In the genomic region with DNA sequence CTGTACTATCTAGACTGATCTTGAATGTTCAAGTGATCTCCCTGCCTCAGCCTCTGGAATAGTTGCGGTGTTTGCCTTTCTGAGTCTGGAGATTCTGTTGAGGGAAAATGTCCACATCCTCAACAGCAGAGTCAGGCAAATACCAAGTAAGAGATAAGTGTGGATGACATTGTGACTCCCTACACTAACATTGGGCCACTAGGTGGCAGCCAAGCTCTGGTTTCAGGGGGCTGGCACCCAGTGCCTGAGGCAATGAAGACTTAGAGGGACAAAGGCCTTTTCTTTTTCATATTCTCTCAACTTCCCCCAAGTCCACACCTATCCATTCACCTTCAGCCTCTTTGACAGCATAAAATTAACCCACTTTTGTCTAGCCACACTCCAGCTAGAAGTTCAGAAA, we compare ENCODE assay signal across 9 mouse cellular contexts. TPM values are rescaled to one million over a fixed set of nuclear protein-coding genes. Genes with fewer than 3 reads are reported as not detected.
DNase-seq lines count a peak whose midpoint lies in the region; ATAC-seq and TF ChIP-seq lines count a peak whose summit lies in the region.
"Had no signal": no experiment of that assay in that cellular context is flagged by ENCODE, and none has a peak within 500 bp of the region (broad histone marks: within the 10 kb centered on the region; RNA-seq: fewer than 3 reads in every experiment).

No protein-coding gene starts in this region.

- peak; percentile 95 for TF ChIP-seq CTCF in kidney, postnatal 0 days (IDR thresholded peaks at IDR 0.05; ENCODE audit: low read depth)

- ATAC-seq in embryonic facial prominence, embryonic 15.5 days (ENCODE audit: insufficient number of reproducible peaks, low FRiP score, low TSS enrichment, low read depth): peak; percentile 65; the same call in 1 of the 2 replicates
- peak; percentile 66; the same call in 1 of the 2 replicates for ATAC-seq in heart, embryonic 12.5 days (ENCODE audit: insufficient number of reproducible peaks, low FRiP score)
- peak; percentile 62; the same call in 1 of the 2 replicates for ATAC-seq in kidney, postnatal 0 days (replicated peaks; ENCODE audit: low FRiP score, low read depth)
- peak; percentile 66; the same call in 1 of the 2 replicates for ATAC-seq in liver, embryonic 12.5 days
- ATAC-seq in neural tube, embryonic 12.5 days (ENCODE audit: low FRiP score, low read depth): 0 out of 2 replicates have a peak, but pooled peaks have one; percentile 56
- ATAC-seq in stomach, embryonic 16.5 days (ENCODE audit: insufficient read depth, low FRiP score): peak; percentile 75; the same call in 1 of the 2 replicates

- no peak overlapping the region for H3K4me2 ChIP-seq in embryonic facial prominence, embryonic 15.5 days (replicated peaks)
- H3K4me2 ChIP-seq in heart, embryonic 12.5 days: no peak overlapping the region
- no peak overlapping the region for H3K4me2 ChIP-seq in kidney, postnatal 0 days (ENCODE audit: low read length)
- H3K4me2 ChIP-seq in liver, embryonic 12.5 days: no peak overlapping the region
- no peak overlapping the region for H3K4me2 ChIP-seq in neural tube, embryonic 12.5 days (replicated peaks)
- no peak overlapping the region for H3K4me2 ChIP-seq in stomach, embryonic 16.5 days (ENCODE audit: low read depth, low read length)

- no peaks in the 10 kb centered on the region for H3K4me1 ChIP-seq in embryonic facial prominence, embryonic 15.5 days
- H3K4me1 ChIP-seq in heart, embryonic 12.5 days (replicated peaks): peaks cover 4% of the 10 kb centered on the region; the same call in 1 of the 2 replicates
- no peaks in the 10 kb centered on the region for H3K4me1 ChIP-seq in kidney, postnatal 0 days (replicated peaks; ENCODE audit: insufficient read depth, low read length)
- no peaks in the 10 kb centered on the region for H3K4me1 ChIP-seq in liver, embryonic 12.5 days
- H3K4me1 ChIP-seq in neural tube, embryonic 12.5 days: no peaks in the 10 kb centered on the region
- no peaks in the 10 kb centered on the region for H3K4me1 ChIP-seq in stomach, embryonic 16.5 days (ENCODE audit: control insufficient read depth, insufficient read depth, low read length)

- H3K9ac ChIP-seq in embryonic facial prominence, embryonic 15.5 days: no peak overlapping the region
- H3K9ac ChIP-seq in heart, embryonic 12.5 days: no peak overlapping the region
- H3K9ac ChIP-seq in kidney, postnatal 0 days (ENCODE audit: low read depth, low read length): no peak overlapping the region
- no peak overlapping the region for H3K9ac ChIP-seq in liver, embryonic 12.5 days
- no peak overlapping the region for H3K9ac ChIP-seq in neural tube, embryonic 12.5 days
- no peak overlapping the region for H3K9ac ChIP-seq in stomach, embryonic 16.5 days (ENCODE audit: low read length)

- no peaks in the 10 kb centered on the region for H3K36me3 ChIP-seq in embryonic facial prominence, embryonic 15.5 days
- no peaks in the 10 kb centered on the region for H3K36me3 ChIP-seq in heart, embryonic 12.5 days
- H3K36me3 ChIP-seq in kidney, postnatal 0 days (ENCODE audit: insufficient read depth, low read length): no peaks in the 10 kb centered on the region
- H3K36me3 ChIP-seq in liver, embryonic 12.5 days: no peaks in the 10 kb centered on the region
- H3K36me3 ChIP-seq in neural tube, embryonic 12.5 days: no peaks in the 10 kb centered on the region
- H3K36me3 ChIP-seq in stomach, embryonic 16.5 days (ENCODE audit: control insufficient read depth, insufficient read depth, low read length): no peaks in the 10 kb centered on the region

- DNase-seq in CD4-positive, CD25-positive, alpha-beta regulatory T cell, adult 2 months (ENCODE audit: low read depth, low spot score): peak; percentile 82
- DNase-seq in adrenal gland, postnatal 4 days (ENCODE audit: low spot score in 2 of 2): peak; percentile 48 to 78
- DNase-seq in kidney, postnatal 0 days (ENCODE audit: low spot score): peak; percentile 90

- H3K9me3 ChIP-seq in embryonic facial prominence, embryonic 15.5 days (replicated peaks): no peaks in the 10 kb centered on the region
- H3K9me3 ChIP-seq in heart, embryonic 12.5 days (replicated peaks): no peaks in the 10 kb centered on the region; the same call in 1 of the 2 replicates
- H3K9me3 ChIP-seq in kidney, postnatal 0 days (replicated peaks; ENCODE audit: low read length): no peaks in the 10 kb centered on the region
- H3K9me3 ChIP-seq in liver, embryonic 12.5 days (replicated peaks): no peaks in the 10 kb centered on the region
- H3K9me3 ChIP-seq in neural tube, embryonic 12.5 days: no peaks in the 10 kb centered on the region
- H3K9me3 ChIP-seq in stomach, embryonic 16.5 days (replicated peaks; ENCODE audit: control insufficient read depth, low read length): no peaks in the 10 kb centered on the region

- H3K27me3 ChIP-seq in embryonic facial prominence, embryonic 15.5 days: no peaks in the 10 kb centered on the region
- 0 out of 2 replicates have a peak, but pooled peaks cover 6% of the 10 kb centered on the region for H3K27me3 ChIP-seq in heart, embryonic 12.5 days (replicated peaks)
- H3K27me3 ChIP-seq in kidney, postnatal 0 days (ENCODE audit: insufficient read depth, low read length): no peaks in the 10 kb centered on the region
- no peaks in the 10 kb centered on the region for H3K27me3 ChIP-seq in liver, embryonic 12.5 days (replicated peaks)
- H3K27me3 ChIP-seq in neural tube, embryonic 12.5 days (replicated peaks): no peaks in the 10 kb centered on the region
- H3K27me3 ChIP-seq in stomach, embryonic 16.5 days (ENCODE audit: control insufficient read depth, insufficient read depth, low read length): no peaks in the 10 kb centered on the region

- no peak overlapping the region for H3K4me3 ChIP-seq in embryonic facial prominence, embryonic 15.5 days (replicated peaks)
- no peak overlapping the region for H3K4me3 ChIP-seq in heart, embryonic 12.5 days
- no peak overlapping the region for H3K4me3 ChIP-seq in kidney, postnatal 0 days (replicated peaks; ENCODE audit: low read depth, low read length)
- no peak overlapping the region for H3K4me3 ChIP-seq in liver, embryonic 12.5 days
- no peak overlapping the region for H3K4me3 ChIP-seq in neural tube, embryonic 12.5 days
- no peak overlapping the region for H3K4me3 ChIP-seq in stomach, embryonic 16.5 days (replicated peaks; ENCODE audit: low read length)
- H3K4me3 ChIP-seq: erythroblast, embryonic 14.5 days had no signal

- no peak overlapping the region for H3K27ac ChIP-seq in embryonic facial prominence, embryonic 15.5 days (replicated peaks)
- no peak overlapping the region for H3K27ac ChIP-seq in heart, embryonic 12.5 days (ENCODE audit: poor library complexity, severe bottlenecking)
- H3K27ac ChIP-seq in kidney, postnatal 0 days: no peak overlapping the region
- no peak overlapping the region for H3K27ac ChIP-seq in liver, embryonic 12.5 days
- no peak overlapping the region for H3K27ac ChIP-seq in neural tube, embryonic 12.5 days
- H3K27ac ChIP-seq in stomach, embryonic 16.5 days (ENCODE audit: low read length): no peak overlapping the region

- WGBS in embryonic facial prominence, embryonic 15.5 days: 36% methylated on average over 1 of the region's 1 CpGs
- WGBS in heart, embryonic 12.5 days: 15% methylated on average over 1 of the region's 1 CpGs
- WGBS in kidney, postnatal 0 days: 38% methylated on average over 1 of the region's 1 CpGs
- WGBS in liver, embryonic 12.5 days (ENCODE audit: insufficient replicate concordance): 9% methylated on average over 1 of the region's 1 CpGs
- 33% methylated on average over 1 of the region's 1 CpGs for WGBS in neural tube, embryonic 12.5 days
- WGBS in stomach, embryonic 16.5 days: 32% methylated on average over 1 of the region's 1 CpGs

RNA-seq across cellular contexts. Expression of a gene that starts 15.6 kb away (rescaled TPM):
- under 1 TPM; 0.20 to 0.22 TPM for total RNA-seq in adrenal gland, postnatal 4 days (2021)
- polyA plus RNA-seq in embryonic facial prominence, embryonic 15.5 days (2015; fragmentation: Nextera tagmentation; extraction: Ambion mirVana): 1.1 and 1.5 TPM in 2 replicates
- polyA plus RNA-seq in heart, embryonic 12.5 days (2016; fragmentation: Nextera tagmentation; extraction: Ambion mirVana): 0.26 and 0.30 TPM in 2 replicates
- 0.25 and 0.32 TPM in 2 replicates for polyA plus RNA-seq in kidney, postnatal 0 days (2015; fragmentation: Nextera tagmentation; extraction: Ambion mirVana)
- 0.06 and 0.24 TPM in 2 replicates for polyA plus RNA-seq in liver, embryonic 12.5 days (2016; fragmentation: Nextera tagmentation; extraction: Ambion mirVana)
- polyA plus RNA-seq in neural tube, embryonic 12.5 days (2016; fragmentation: Nextera tagmentation; extraction: Ambion mirVana): 1.0 and 1.3 TPM in 2 replicates
- polyA plus RNA-seq in stomach, embryonic 16.5 days (2015; fragmentation: Nextera tagmentation; extraction: Ambion mirVana): 1.8 and 4.5 TPM in 2 replicates
- polyA plus RNA-seq: erythroblast, embryonic 14.5 days had no signal

RNA-seq across cellular contexts. Expression of a gene that starts 20.3 kb away (rescaled TPM):
- total RNA-seq in adrenal gland, postnatal 4 days (2021): 10 to 100 TPM; 33.7 to 35.6 TPM
- polyA plus RNA-seq in embryonic facial prominence, embryonic 15.5 days (2015; fragmentation: Nextera tagmentation; extraction: Ambion mirVana): 35.6 and 37.6 TPM in 2 replicates
- polyA plus RNA-seq in heart, embryonic 12.5 days (2016; fragmentation: Nextera tagmentation; extraction: Ambion mirVana): 26.3 and 26.5 TPM in 2 replicates
- 37.8 and 39.1 TPM in 2 replicates for polyA plus RNA-seq in kidney, postnatal 0 days (2015; fragmentation: Nextera tagmentation; extraction: Ambion mirVana)
- 9.4 and 9.6 TPM in 2 replicates for polyA plus RNA-seq in liver, embryonic 12.5 days (2016; fragmentation: Nextera tagmentation; extraction: Ambion mirVana)
- polyA plus RNA-seq in neural tube, embryonic 12.5 days (2016; fragmentation: Nextera tagmentation; extraction: Ambion mirVana): 40.7 and 43.9 TPM in 2 replicates
- 30.7 and 31.4 TPM in 2 replicates for polyA plus RNA-seq in stomach, embryonic 16.5 days (2015; fragmentation: Nextera tagmentation; extraction: Ambion mirVana)

RNA-seq across cellular contexts. Expression of a gene that starts 32.1 kb away (rescaled TPM):
- total RNA-seq in adrenal gland, postnatal 4 days (2021): 1 to 10 TPM; 1.8 to 2.2 TPM
- polyA plus RNA-seq in embryonic facial prominence, embryonic 15.5 days (2015; fragmentation: Nextera tagmentation; extraction: Ambion mirVana): 1.7 and 1.9 TPM in 2 replicates
- polyA plus RNA-seq in heart, embryonic 12.5 days (2016; fragmentation: Nextera tagmentation; extraction: Ambion mirVana): 11.4 and 11.5 TPM in 2 replicates
- 4.5 and 4.7 TPM in 2 replicates for polyA plus RNA-seq in kidney, postnatal 0 days (2015; fragmentation: Nextera tagmentation; extraction: Ambion mirVana)
- polyA plus RNA-seq in liver, embryonic 12.5 days (2016; fragmentation: Nextera tagmentation; extraction: Ambion mirVana): 0.17 and 0.36 TPM in 2 replicates
- 1.2 and 1.3 TPM in 2 replicates for polyA plus RNA-seq in neural tube, embryonic 12.5 days (2016; fragmentation: Nextera tagmentation; extraction: Ambion mirVana)
- 3.4 and 3.5 TPM in 2 replicates for polyA plus RNA-seq in stomach, embryonic 16.5 days (2015; fragmentation: Nextera tagmentation; extraction: Ambion mirVana)
- polyA plus RNA-seq: erythroblast, embryonic 14.5 days had no signal

RNA-seq across cellular contexts. Expression of a gene that starts 42.0 kb away (rescaled TPM):
- 10 to 100 TPM; 50.1 to 58.0 TPM for total RNA-seq in adrenal gland, postnatal 4 days (2021)
- 197 and 208 TPM in 2 replicates for polyA plus RNA-seq in embryonic facial prominence, embryonic 15.5 days (2015; fragmentation: Nextera tagmentation; extraction: Ambion mirVana)
- 125 and 129 TPM in 2 replicates for polyA plus RNA-seq in heart, embryonic 12.5 days (2016; fragmentation: Nextera tagmentation; extraction: Ambion mirVana)
- polyA plus RNA-seq in kidney, postnatal 0 days (2015; fragmentation: Nextera tagmentation; extraction: Ambion mirVana): 124 and 125 TPM in 2 replicates
- 18.4 and 19.6 TPM in 2 replicates for polyA plus RNA-seq in liver, embryonic 12.5 days (2016; fragmentation: Nextera tagmentation; extraction: Ambion mirVana)
- 61.8 and 69.1 TPM in 2 replicates for polyA plus RNA-seq in neural tube, embryonic 12.5 days (2016; fragmentation: Nextera tagmentation; extraction: Ambion mirVana)
- 169 and 176 TPM in 2 replicates for polyA plus RNA-seq in stomach, embryonic 16.5 days (2015; fragmentation: Nextera tagmentation; extraction: Ambion mirVana)
